Mouse (Mus musculus): ENCODE results near the gene Agbl2.

DNA sequence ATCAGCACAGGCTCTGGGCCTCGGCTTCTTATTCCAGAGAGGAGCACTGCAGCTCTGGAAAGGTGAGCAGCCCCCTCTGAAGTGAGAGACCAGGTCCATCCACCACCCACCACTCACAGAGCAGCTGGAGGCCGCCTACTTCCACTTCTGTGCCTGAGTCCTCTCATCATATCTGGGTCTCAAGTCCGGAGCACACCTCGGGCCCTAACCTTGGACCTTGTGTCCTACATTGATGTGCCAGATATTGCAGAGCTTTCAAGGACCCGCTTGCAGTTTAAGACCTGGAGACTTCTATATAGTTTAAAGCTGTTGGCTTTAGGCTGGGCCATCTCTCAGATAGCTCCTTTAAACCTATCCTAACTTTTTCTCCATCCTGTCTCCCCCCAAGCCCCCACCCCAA lies 51.0 kb downstream of the Agbl2 start:
- no peak for TF ChIP-seq EP300 (optimal IDR thresholded peaks at IDR 0.05)
- no peak for TF ChIP-seq CTCF (IDR thresholded peaks at IDR 0.05; ENCODE audit: low read depth)

Measured in stomach, postnatal 0 days (tissue).